Mouse (Mus musculus) megakaryocyte, embryonic 14.5 days (primary cell): ENCODE measurements around the gene Nucb1. TPM values are rescaled to one million over a fixed set of nuclear protein-coding genes. Genes with fewer than 3 reads are reported as not detected.
"Not testable (repeated sequence)": the region's sequence is repeated elsewhere in the genome, so short reads cannot be mapped to it uniquely, and the experiment has no call there.

Experiments
- H3K27me3 ChIP-seq: replicated peaks from 2 replicates; pipeline ENCODE3; 2012; ENCODE audit warnings: inconsistent platforms
- H3K36me3 ChIP-seq: replicated peaks from 2 replicates; pipeline ENCODE3; 2012; ENCODE audit warnings: low read length, inconsistent platforms, mixed read lengths
- H3K4me1 ChIP-seq: 2 replicates; pipeline ENCODE4 v1.6.1; 2012; ENCODE audit warnings: inconsistent platforms
- H3K4me3 ChIP-seq: replicated peaks from 2 replicates; pipeline ENCODE3; 2012; ENCODE audit warnings: moderate library complexity, mild to moderate bottlenecking, inconsistent platforms
- H3K9me3 ChIP-seq: 2 replicates; pipeline ENCODE4 v1.6.1; 2012; ENCODE audit warnings: inconsistent platforms
- FLI1 ChIP-seq: IDR thresholded peaks from 2 replicates; pipeline ENCODE4 v1.6.1; 2012; ENCODE audit warnings: low read length, inconsistent platforms, mixed read lengths
- GATA1 ChIP-seq: IDR thresholded peaks from 3 replicates; pipeline ENCODE4 v1.6.1; 2012; ENCODE audit warnings: mixed read lengths, low read length, inconsistent platforms, borderline replicate concordance
- polyA plus RNA-seq: library from polyadenylated mRNA; stranded (reverse); fragments of >175 nt; gene quantifications from 2 replicates; pipeline ENCODE4 v1.2.3, GENCODE M21; 2012; ENCODE audit warnings: low replicate concordance; ENCODE audit not compliant: insufficient read depth

Gene Nucb1
- polyA plus RNA-seq, 1 experiment = 504 TPM

DNA sequence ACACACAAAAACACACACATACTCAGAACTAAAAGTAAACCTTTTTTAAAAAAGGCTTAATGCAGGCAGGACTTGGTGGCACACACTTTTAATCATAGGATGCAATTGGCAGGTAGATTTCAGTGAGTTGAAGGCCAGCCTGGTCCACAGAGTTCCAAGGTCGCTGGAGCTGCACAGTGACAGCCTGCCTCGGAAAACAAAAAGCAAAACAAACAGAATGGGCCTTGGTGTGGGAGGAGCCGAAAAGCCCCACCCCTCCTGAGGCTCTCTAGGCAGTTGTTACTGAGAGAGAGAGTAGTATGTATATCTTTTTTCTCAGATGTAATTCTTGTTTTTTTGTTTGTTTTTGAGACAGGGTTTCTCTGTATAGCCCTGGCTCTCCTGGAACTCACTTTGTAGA is 18.9 kb downstream of the Nucb1 start:
- Histone ChIP-seq H3K4me1 (peaks cover 69% of the 10 kb centered on the region), H3K36me3 (peaks cover 46% of the 10 kb centered on the region), H3K27me3 (peaks cover 11% of the 10 kb centered on the region), H3K9me3 (no peaks in the 10 kb centered on the region), H3K4me3 (peak overlapping the region; percentile 72)
- TF ChIP-seq GATA1 (no peak), FLI1 (no peak)

DNA sequence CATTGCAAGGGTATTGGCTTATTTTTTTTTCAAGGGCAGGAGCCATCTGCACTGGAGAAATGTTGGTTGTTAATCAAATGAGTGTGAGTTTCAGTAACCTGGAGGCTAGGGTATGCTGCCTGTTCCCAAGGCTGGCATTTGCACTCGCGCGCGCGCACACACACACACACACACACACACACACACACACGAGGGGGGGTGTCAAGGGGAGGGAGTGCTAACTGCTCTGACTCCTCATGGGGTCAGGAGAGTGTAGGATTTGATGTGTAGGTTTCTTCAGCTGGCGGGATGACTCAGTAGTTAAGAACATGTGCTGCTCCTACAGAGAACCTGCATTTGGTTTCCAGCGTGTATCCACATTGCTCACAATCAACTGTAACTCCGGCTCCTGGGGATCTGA is 19.4 kb downstream of the Nucb1 start:
- H3K4me3 ChIP-seq = no peak overlapping the region
- peaks cover 72% of the 10 kb centered on the region for H3K4me1 ChIP-seq
- TF ChIP-seq FLI1 = no peak
- TF ChIP-seq GATA1 = no peak
- H3K9me3 ChIP-seq = no peaks in the 10 kb centered on the region
- H3K27me3 ChIP-seq = peaks cover 11% of the 10 kb centered on the region
- peaks cover 42% of the 10 kb centered on the region for H3K36me3 ChIP-seq

DNA sequence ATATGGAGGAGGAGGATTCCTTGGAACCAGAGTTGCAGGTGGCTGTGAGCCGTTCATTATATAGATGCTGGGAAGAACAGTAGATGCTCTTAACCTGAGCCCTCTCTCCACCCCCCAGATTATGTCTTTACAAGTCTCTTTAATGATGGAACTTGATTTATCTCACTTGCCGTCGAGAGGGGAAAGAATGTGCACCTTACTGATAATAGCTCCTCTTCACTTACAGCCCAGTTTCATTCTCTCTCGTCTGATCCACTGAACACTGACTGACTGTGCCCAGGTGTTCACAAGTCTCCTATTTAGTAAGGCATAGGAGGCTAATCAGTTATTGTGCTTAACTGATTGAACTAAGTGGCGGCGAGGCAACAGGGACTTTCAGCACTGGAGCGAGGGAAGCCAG is 20.6 kb downstream of the Nucb1 start:
- Histone ChIP-seq H3K36me3 (peaks cover 29% of the 10 kb centered on the region), H3K9me3 (no peaks in the 10 kb centered on the region), H3K27me3 (peaks cover 11% of the 10 kb centered on the region), H3K4me1 (peaks cover 66% of the 10 kb centered on the region), H3K4me3 (no peak overlapping the region)
- no peak for TF ChIP-seq GATA1
- TF ChIP-seq FLI1 = no peak

DNA sequence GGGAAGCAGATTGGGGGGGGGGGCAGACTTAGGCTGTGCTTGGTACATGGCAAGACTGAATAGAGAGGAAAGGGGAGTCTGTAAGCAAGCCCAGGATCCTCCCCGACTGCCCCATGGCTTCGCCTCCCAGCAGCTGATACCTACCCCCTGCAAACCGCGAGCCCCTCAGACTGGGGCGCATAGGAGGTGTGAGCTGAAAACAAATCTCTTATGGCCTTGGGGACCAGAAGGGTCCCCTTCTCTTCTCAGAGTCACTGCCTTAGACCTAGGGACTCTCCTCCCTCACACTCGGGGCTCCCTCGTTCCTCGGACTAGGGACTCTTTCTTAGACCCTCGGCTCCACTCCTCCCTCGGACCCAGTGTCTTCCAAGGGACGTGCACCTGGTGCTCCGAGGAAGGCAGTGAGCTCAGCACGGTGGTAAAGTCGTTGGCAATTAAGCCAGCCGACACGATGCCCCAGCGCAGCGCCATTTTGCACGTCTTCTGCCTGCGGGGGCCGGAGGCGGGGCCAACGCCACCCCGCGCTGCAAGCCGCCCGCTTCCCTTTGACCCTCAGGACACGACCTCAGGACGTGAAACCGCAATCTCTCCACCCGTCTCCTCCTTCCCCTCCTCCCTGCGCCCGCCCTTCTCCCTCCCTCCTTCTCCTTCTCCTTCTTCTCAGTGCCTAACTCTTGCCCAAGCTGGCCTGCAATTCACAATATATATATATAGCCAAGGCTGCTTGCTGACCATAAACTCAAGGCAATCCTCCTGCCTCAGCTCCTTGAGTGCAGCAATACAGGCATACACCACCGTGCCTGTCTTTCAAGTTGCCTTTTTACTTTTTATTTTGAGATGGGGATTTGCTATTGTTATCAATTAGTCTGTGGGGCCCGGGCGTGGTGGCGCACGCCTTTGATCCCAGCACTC is 21.7 kb downstream of the Nucb1 start, which contains the start of gene Dhdh:
Dhdh (minus strand) TSS at position 513 of the 912 bp plus-strand sequence.
- Histone ChIP-seq H3K9me3 (no peaks in the 10 kb centered on the region), H3K36me3 (peaks cover 19% of the 10 kb centered on the region), H3K4me1 (peaks cover 56% of the 10 kb centered on the region), H3K4me3 (peak within 1 kb of the TSS; percentile 89), H3K27me3 (peaks cover 11% of the 10 kb centered on the region)
- TF ChIP-seq FLI1 = no peak

DNA sequence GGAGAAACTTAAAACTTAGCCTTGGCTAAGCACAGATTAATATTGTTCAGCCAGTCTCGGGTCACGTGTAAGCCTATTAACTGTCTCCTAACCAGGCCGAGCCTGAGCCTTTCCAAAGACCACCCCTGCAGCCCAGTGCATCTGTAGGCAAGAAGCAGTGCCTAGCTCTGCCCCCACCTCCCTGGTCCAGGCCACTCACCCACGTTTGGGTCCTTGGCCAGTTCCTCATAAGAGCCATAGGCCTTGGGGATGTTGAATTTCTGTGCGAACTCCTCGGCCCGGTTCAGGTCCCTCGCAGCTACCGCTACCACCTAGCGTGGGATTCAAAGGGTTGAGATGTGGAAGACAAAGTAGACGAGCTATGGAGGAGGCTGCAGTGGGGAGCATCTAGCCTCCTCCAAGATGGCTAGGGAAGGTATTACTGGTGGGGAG is 22.3 kb downstream of the Nucb1 start:
- Histone ChIP-seq H3K27me3 (peaks cover 11% of the 10 kb centered on the region), H3K9me3 (no peaks in the 10 kb centered on the region), H3K36me3 (peaks cover 12% of the 10 kb centered on the region), H3K4me3 (no peak overlapping the region), H3K4me1 (peaks cover 49% of the 10 kb centered on the region)
- TF ChIP-seq FLI1 (no peak), GATA1 (no peak)

DNA sequence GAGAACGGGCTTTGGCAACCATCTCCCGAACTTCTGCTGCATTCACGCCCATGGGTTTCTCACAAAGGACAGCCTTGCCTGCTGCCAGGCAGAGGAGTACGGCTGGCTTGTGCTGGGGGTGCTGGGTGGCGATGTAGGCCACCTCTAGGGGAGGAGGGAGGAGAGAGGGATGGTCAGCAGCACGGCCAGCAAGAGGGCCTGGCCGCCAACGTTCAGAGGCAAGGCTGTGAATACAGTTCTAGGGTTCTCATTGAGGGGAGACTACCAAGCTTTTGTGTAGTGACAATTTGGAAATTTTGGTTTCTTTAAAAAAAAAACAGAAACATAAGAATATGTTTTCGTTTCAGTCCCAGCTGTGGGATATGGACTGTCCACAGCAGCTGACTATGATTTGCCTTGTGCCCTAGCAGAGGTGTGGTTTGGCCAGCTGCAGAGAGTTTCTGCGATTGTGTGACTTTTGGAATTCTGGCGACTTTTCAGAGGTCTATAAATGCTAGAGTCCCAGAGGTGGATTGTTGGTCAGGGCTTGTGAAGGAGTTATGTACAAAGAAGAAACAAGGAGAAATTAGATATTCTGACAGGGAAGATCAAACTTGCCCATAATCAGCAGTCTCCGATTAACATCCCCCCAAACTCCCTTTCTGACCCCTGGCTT is 23.3 kb downstream of the Nucb1 start, which contains the start of gene Gm45808:
Gm45808 (minus strand) TSS at position 51 of the 655 bp plus-strand sequence.
- H3K36me3 ChIP-seq = peaks cover 2% of the 10 kb centered on the region
- no peak for TF ChIP-seq GATA1
- TF ChIP-seq FLI1 = no peak
- H3K9me3 ChIP-seq = no peaks in the 10 kb centered on the region
- peaks cover 45% of the 10 kb centered on the region for H3K4me1 ChIP-seq
- H3K27me3 ChIP-seq = peaks cover 11% of the 10 kb centered on the region
- H3K4me3 ChIP-seq = no peak within 1 kb of the TSS

DNA sequence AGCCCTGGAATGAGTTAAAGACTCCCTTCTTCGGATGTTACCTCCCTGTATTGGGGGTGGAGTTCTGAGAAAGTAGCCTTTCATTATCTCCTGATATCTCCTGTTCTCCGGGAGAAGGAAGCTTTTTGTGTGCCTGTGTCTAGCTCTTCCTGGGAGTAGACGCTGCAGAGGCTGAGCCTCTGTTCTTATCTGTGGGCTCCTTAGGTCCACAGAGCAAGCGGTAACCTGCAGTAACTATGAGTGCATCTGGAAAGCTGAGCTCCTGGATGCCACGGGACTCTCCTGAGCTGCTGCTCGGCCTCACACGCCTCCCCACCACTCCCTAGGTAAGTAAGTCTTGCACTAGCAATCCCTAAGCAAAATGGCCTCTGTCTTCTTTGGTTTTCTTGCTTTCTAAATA is 24.0 kb downstream of the Nucb1 start:
- Histone ChIP-seq H3K9me3 (no peaks in the 10 kb centered on the region), H3K27me3 (peaks cover 11% of the 10 kb centered on the region), H3K4me3 (no peak overlapping the region), H3K36me3 (no peaks in the 10 kb centered on the region), H3K4me1 (peaks cover 45% of the 10 kb centered on the region)
- TF ChIP-seq FLI1 (no peak), GATA1 (no peak)

DNA sequence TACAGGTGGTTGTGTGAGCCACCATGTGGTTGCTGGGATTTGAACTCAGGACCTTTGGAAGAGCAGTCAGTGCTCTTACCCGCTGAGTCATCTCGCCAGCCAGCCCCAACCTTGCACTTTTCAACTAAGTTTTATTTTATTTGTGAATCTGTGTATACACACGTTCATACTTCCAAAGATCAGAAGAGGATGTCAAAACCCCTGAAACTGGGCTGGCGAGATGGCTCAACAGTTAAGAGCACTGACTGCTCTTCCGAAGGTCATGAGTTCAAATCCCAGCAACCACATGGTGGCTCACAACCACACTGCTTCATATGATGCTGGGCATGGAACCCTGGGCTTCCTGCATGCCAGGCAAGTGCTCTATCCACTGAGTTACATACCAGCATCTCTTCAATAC is 25.2 kb downstream of the Nucb1 start:
- Histone ChIP-seq H3K4me1 (peaks cover 39% of the 10 kb centered on the region), H3K27me3 (peaks cover 11% of the 10 kb centered on the region)
- not testable (repeated sequence) for H3K9me3 ChIP-seq, H3K4me3 ChIP-seq, H3K36me3 ChIP-seq

DNA sequence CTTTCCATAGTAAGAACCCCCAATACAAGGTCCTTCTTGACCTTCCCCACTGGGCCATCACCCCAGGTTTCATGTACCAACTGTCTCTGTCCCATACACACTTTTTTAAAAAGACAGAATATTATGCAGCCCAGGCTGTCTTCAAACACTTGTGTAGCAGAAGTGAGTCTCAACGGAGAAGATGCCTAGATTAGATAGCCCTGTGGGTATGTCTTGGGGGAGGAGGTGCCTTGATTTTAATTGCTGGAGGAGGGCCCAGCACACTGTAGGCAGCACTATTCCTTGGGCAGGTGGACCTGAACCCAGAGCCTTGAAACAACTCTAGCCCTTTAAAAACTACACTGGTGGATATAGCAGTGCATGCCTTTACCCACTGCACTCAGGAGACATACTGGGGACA is 28.0 kb downstream of the Nucb1 start:
- peaks cover 3% of the 10 kb centered on the region for H3K27me3 ChIP-seq
- H3K4me3 ChIP-seq = no peak overlapping the region
- no peak for TF ChIP-seq GATA1
- no peak for TF ChIP-seq FLI1
- H3K36me3 ChIP-seq = no peaks in the 10 kb centered on the region
- H3K9me3 ChIP-seq = no peaks in the 10 kb centered on the region
- H3K4me1 ChIP-seq = peaks cover 24% of the 10 kb centered on the region

DNA sequence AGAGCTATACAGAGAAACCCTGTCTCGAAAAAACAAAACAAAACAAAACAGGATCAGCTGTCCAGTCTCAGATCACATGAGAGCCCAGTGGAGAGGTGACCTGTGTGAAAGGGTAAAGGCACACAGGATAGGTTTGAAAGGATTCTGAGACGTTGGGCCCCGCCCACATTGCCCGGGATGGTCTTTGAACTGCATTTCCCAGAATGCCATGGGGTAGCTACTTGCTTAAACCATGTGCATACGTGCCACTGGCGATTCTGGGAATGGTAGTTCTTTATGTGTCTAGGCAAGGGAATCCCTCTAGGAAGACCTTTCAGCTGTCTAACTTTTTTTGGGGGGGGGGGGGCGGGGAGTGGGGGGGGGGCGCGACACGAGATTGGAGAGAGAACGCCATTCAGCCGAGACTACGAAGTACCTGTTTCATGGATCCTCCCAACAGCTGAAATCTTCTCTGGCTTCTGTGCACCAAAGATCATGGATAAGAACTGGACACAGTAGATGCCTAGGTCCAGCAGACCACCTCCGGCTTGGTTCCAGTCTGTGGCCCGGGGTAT is 28.8 kb downstream of the Nucb1 start, which contains the start of gene Tulp2:
Tulp2 (plus strand) TSS at position 504 of the 554 bp plus-strand sequence.
- Histone ChIP-seq H3K4me3 (no peak within 1 kb of the TSS), H3K36me3 (no peaks in the 10 kb centered on the region), H3K9me3 (no peaks in the 10 kb centered on the region), H3K4me1 (peaks cover 24% of the 10 kb centered on the region), H3K27me3 (no peaks in the 10 kb centered on the region)
- no peak for TF ChIP-seq FLI1
- TF ChIP-seq GATA1 = no peak

DNA sequence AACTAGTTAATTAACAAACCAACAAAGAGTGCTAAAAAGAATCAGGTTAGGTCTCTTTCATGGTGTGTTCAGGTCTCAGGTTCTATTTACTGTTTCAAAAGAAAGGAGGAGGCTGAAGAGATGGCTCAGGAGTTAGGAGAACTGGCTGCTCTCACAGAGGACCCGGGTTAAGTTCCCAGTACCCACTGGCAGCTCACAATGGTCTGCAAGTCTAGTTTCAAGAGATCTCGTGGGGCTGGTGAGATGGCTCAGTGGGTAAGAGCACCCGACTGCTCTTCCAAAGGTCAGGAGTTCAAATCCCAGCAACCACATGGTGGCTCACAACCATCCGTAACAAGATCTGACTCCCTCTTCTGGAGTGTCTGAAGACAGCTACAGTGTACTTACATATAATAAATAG is 29.9 kb downstream of the Nucb1 start:
- peaks cover 24% of the 10 kb centered on the region for H3K4me1 ChIP-seq
- H3K4me3 ChIP-seq, H3K27me3 ChIP-seq, H3K36me3 ChIP-seq, H3K9me3 ChIP-seq: not testable (repeated sequence)
